Mouse (Mus musculus) MEL (cell line): Measurements from ENCODE around the gene Ston1. TPM values are rescaled to one million over a fixed set of nuclear protein-coding genes. Genes with fewer than 3 reads are reported as not detected.

Experiments used
- DNase-seq: peaks from one replicate; pipeline ENCODE4 v3.0.0; 2011; ENCODE audit warnings: low read depth, low spot score
- H3K27ac ChIP-seq: 2 replicates; pipeline ENCODE4 v1.5.1; 2012; ENCODE audit warnings: low read depth, mild to moderate bottlenecking, control low read depth, low read length, moderate library complexity; ENCODE audit not compliant: control insufficient read depth
- H3K27me3 ChIP-seq, 2 experiments: fragments of 150-350 bp in 1 of 2; sonication (generic) in 1 of 2; 2 replicates each; pipeline ENCODE4 v1.6.1; 2012; ENCODE audit warnings: low read length in 2 of 2, mild to moderate bottlenecking in 2 of 2, improper control_type of control experiment in 1 of 2, moderate library complexity in 1 of 2; ENCODE audit not compliant: insufficient read depth in 2 of 2, control insufficient read depth in 1 of 2
- H3K36me3 ChIP-seq, 2 experiments: 2 replicates each; pipeline ENCODE4 v1.6.1; 2012 to 2014; ENCODE audit warnings: low read length in 2 of 2, improper control_type of control experiment in 1 of 2, inconsistent platforms in 1 of 2, mild to moderate bottlenecking in 1 of 2; ENCODE audit not compliant: insufficient read depth in 2 of 2, control insufficient read depth in 1 of 2
- H3K4me1 ChIP-seq, 2 experiments: fragments of 150-350 bp in 1 of 2; sonication (generic) in 1 of 2; 2 replicates each; pipeline ENCODE4 v1.6.1; 2012; ENCODE audit warnings: low read length in 2 of 2, improper control_type of control experiment in 1 of 2, mild to moderate bottlenecking in 1 of 2; ENCODE audit not compliant: insufficient read depth in 2 of 2, control insufficient read depth in 1 of 2
- H3K4me3 ChIP-seq, 2 experiments: fragments of 150-350 bp in 1 of 2; sonication (generic) in 1 of 2; 2 replicates each; pipeline ENCODE4 v1.5.1; 2012; ENCODE audit warnings: low read depth in 2 of 2, low read length in 2 of 2, mild to moderate bottlenecking in 2 of 2, moderate library complexity in 2 of 2, control low read depth in 1 of 2, improper control_type of control experiment in 1 of 2; ENCODE audit not compliant: control insufficient read depth in 1 of 2, insufficient read depth in 1 of 2
- H3K79me2 ChIP-seq: 2 replicates; pipeline ENCODE4 v1.6.1; 2012; ENCODE audit warnings: mild to moderate bottlenecking, low read length, moderate library complexity; ENCODE audit not compliant: control insufficient read depth, poor library complexity, insufficient read depth
- H3K9ac ChIP-seq: 2 replicates; pipeline ENCODE4 v1.6.1; 2012; ENCODE audit warnings: low read depth, mild to moderate bottlenecking, control low read depth, low read length, moderate library complexity; ENCODE audit not compliant: control insufficient read depth, poor library complexity, severe bottlenecking
- H3K9me3 ChIP-seq: fragments of 150-350 bp; sonication (generic); replicated peaks from 2 replicates; pipeline ENCODE4 v1.6.1; 2012; ENCODE audit warnings: mild to moderate bottlenecking, low read length, improper control_type of control experiment, moderate library complexity; ENCODE audit not compliant: insufficient read depth
- CTCF ChIP-seq, 3 experiments: IDR thresholded peaks in 2 of 3; conservative IDR thresholded peaks in 1 of 3; 2 replicates each; pipeline ENCODE4 v1.5.1; 2011 to 2012; ENCODE audit warnings: low read length in 3 of 3, low read depth in 2 of 3, mild to moderate bottlenecking in 2 of 3, improper control_type of control experiment in 1 of 3, inconsistent platforms in 1 of 3, mixed read lengths in 1 of 3, moderate library complexity in 1 of 3; ENCODE audit not compliant: control insufficient read depth in 1 of 3, insufficient read depth in 1 of 3, poor library complexity in 1 of 3, severe bottlenecking in 1 of 3
- ELF1 ChIP-seq: IDR thresholded peaks from 2 replicates; pipeline ENCODE4 v1.6.1; 2014; ENCODE audit warnings: low read depth, mild to moderate bottlenecking, inconsistent platforms, low read length, improper control_type of control experiment, moderate library complexity
- EP300 ChIP-seq, 2 experiments: IDR thresholded peaks; 2 replicates each; pipeline ENCODE4 v1.6.1; 2011; ENCODE audit warnings: improper control_type of control experiment in 2 of 2, low read length in 2 of 2, low read depth in 1 of 2, mild to moderate bottlenecking in 1 of 2
- KAT2A ChIP-seq: conservative IDR thresholded peaks from 2 replicates; pipeline ENCODE4 v1.6.1; 2012; ENCODE audit warnings: low read depth, low read length, improper control_type of control experiment, inconsistent platforms
- MAZ ChIP-seq: IDR thresholded peaks from 2 replicates; pipeline ENCODE4 v1.6.1; 2012; ENCODE audit warnings: low read depth, mild to moderate bottlenecking, inconsistent platforms, low read length, improper control_type of control experiment
- NRF1 ChIP-seq: IDR thresholded peaks from 2 replicates; pipeline ENCODE4 v1.6.1; 2014; ENCODE audit warnings: low read depth, mild to moderate bottlenecking, inconsistent platforms, low read length, improper control_type of control experiment, moderate library complexity; ENCODE audit not compliant: poor library complexity, insufficient read depth, severe bottlenecking
- POLR2AphosphoS2 ChIP-seq: IDR thresholded peaks from 2 replicates; pipeline ENCODE4 v1.6.1; 2011; ENCODE audit warnings: low read length, improper control_type of control experiment
- RAD21 ChIP-seq: IDR thresholded peaks from 2 replicates; pipeline ENCODE4 v1.6.1; 2011; ENCODE audit warnings: mild to moderate bottlenecking, low read depth, low read length, improper control_type of control experiment
- RCOR1 ChIP-seq: IDR thresholded peaks from 2 replicates; pipeline ENCODE4 v1.6.1; 2012; ENCODE audit warnings: low read depth, mild to moderate bottlenecking, inconsistent platforms, low read length, improper control_type of control experiment
- SMC3 ChIP-seq: IDR thresholded peaks from 2 replicates; pipeline ENCODE4 v1.6.1; 2011; ENCODE audit warnings: low read depth, low read length, improper control_type of control experiment
- TAL1 ChIP-seq: IDR thresholded peaks from 2 replicates; pipeline ENCODE4 v1.6.1; 2012; ENCODE audit warnings: mild to moderate bottlenecking, inconsistent platforms, low read length, moderate library complexity, mixed read lengths
- TBP ChIP-seq: IDR thresholded peaks from 2 replicates; pipeline ENCODE4 v1.8.0; 2011; ENCODE audit warnings: low read depth, low read length, improper control_type of control experiment
- USF1 ChIP-seq: IDR thresholded peaks from 2 replicates; pipeline ENCODE4 v1.6.1; 2014; ENCODE audit warnings: low read depth, mild to moderate bottlenecking, inconsistent platforms, low read length, improper control_type of control experiment, moderate library complexity
- ZC3H11A ChIP-seq: IDR thresholded peaks from 2 replicates; pipeline ENCODE4 v1.6.1; 2012; ENCODE audit warnings: low read depth, mild to moderate bottlenecking, inconsistent platforms, low read length, improper control_type of control experiment
- ZMIZ1 ChIP-seq: IDR thresholded peaks from 2 replicates; pipeline ENCODE4 v1.6.1; 2012; ENCODE audit warnings: low read depth, mild to moderate bottlenecking, inconsistent platforms, low read length, improper control_type of control experiment, moderate library complexity
- ZNF384 ChIP-seq: IDR thresholded peaks from 2 replicates; pipeline ENCODE4 v1.6.1; 2012; ENCODE audit warnings: low read depth, mild to moderate bottlenecking, inconsistent platforms, low read length, improper control_type of control experiment
- polyA plus RNA-seq, 2 experiments: library from polyadenylated mRNA; stranded (reverse) in 1 of 2; unstranded in 1 of 2; fragments of >175 nt in 1 of 2; fragments of >200 nt in 1 of 2; gene quantifications; 2 replicates each; pipeline versions ENCODE4 v1.2.1 to v1.2.4; 2012; ENCODE audit warnings: low replicate concordance in 2 of 2, low read depth in 1 of 2; ENCODE audit not compliant: insufficient read length in 2 of 2, insufficient read depth in 1 of 2, missing spikeins in 1 of 2
- total RNA-seq: library from RNA; depleted of rRNA; stranded (reverse); fragments of 300-350 nt; gene quantifications from 2 replicates; pipeline ENCODE4 v1.2.3, GENCODE M21; 2012

Ston1 gene
- total and polyA plus RNA-seq, 3 experiments = 0.39 to 4.9 TPM; not detected in 1

DNA sequence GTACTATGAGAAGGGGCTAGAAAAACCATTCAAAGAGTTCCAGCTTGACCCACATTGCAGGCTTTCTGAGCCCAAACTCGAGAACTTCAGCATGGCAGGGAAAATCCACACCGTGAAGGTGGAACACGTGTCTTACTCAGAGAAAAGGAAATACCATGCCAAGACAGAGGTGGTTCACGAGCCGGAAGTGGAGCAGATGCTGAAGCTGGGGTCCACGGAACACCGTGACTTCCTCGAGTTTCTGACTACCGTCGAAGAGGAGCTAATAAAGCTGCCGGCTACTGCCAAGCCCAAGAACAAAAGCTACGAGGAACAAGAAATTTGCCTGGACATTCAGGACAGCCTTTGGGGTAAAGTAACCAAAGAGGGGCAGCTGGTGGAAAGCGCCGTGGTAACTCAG, 38.6 kb downstream of the Ston1 start:
- TF ChIP-seq MAZ (no peak), NRF1 (no peak), KAT2A (no peak), EP300 (IDR thresholded peaks at IDR 0.05; ENCODE audit: low read depth in 1 of 2, low read length in 2 of 2) (no peak), ELF1 (no peak), ZNF384 (no peak)

DNA sequence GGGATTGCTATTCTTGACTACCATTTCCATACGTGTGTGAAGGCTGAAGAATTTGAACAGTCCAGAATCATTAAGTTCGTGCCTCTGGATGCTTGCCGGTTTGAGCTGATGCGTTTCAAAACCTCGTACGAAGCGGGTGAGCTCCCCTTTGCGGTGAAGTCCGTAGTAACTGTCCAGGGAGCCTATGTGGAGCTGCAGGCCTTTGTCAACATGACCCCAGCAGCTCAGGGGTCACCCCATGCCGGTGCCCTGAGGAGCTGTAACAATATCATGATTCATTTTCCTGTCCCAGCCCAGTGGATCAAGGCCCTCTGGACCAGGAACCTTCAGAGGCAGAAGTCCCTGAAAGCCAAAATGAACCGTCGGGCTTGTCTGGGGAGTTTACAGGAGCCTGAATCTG, 39.1 kb downstream of the Ston1 start:
- TF ChIP-seq POLR2AphosphoS2 = no peak
- TF ChIP-seq TBP = no peak
- TF ChIP-seq KAT2A = no peak
- TF ChIP-seq ZMIZ1 = no peak
- no peak for TF ChIP-seq USF1
- no peak for DNase-seq
- no peak overlapping the region for H3K27ac ChIP-seq

More for the DNA sequence above, 38.6 kb downstream of the Ston1 start:
- H3K79me2 ChIP-seq = no peaks in the 10 kb centered on the region
- H3K9me3 ChIP-seq = no peaks in the 10 kb centered on the region
- no peaks in the 10 kb centered on the region for H3K4me1 ChIP-seq
- DNase-seq = no peak
- H3K4me3 ChIP-seq = no peak overlapping the region
- no peak overlapping the region for H3K27ac ChIP-seq
- no peak overlapping the region for H3K9ac ChIP-seq
- H3K27me3 ChIP-seq = no peaks in the 10 kb centered on the region
- H3K36me3 ChIP-seq = no peaks in the 10 kb centered on the region; a peak in 1 of 4 replicates

GRCm38 (mm10) chr17:88641012-88641411, 43.5 kb downstream of the Ston1 start:
- H3K36me3 ChIP-seq = no peaks in the 10 kb centered on the region; a peak in 1 of 4 replicates
- TF ChIP-seq SMC3 = peak; percentile 85
- no peak for TF ChIP-seq RCOR1
- TF ChIP-seq TAL1 = no peak
- TF ChIP-seq CTCF (IDR thresholded peaks at IDR 0.05 in 2 of 3, conservative IDR thresholded peaks at IDR 0.05 in 1 of 3; ENCODE audit: control insufficient read depth in 1 of 3, insufficient read depth in 1 of 3, low read depth in 2 of 3, low read length in 3 of 3, poor library complexity in 1 of 3, severe bottlenecking in 1 of 3) = peak; percentile 54 to 90 (median 82)
- TF ChIP-seq RAD21 = peak; percentile 91
- peak; percentile 77 for TF ChIP-seq ZC3H11A
- TF ChIP-seq, all 39 proteins: peak for 4
- DNase-seq = peak; percentile 69
- Histone ChIP-seq H3K4me3 (no peak overlapping the region), H3K79me2 (no peaks in the 10 kb centered on the region), H3K9ac (no peak overlapping the region), H3K27ac (no peak overlapping the region), H3K4me1 (no peaks in the 10 kb centered on the region), H3K27me3 (no peaks in the 10 kb centered on the region), H3K9me3 (no peaks in the 10 kb centered on the region)

More for the DNA sequence above, 39.1 kb downstream of the Ston1 start:
- H3K9ac ChIP-seq = no peak overlapping the region
- H3K4me1 ChIP-seq = no peaks in the 10 kb centered on the region
- no peaks in the 10 kb centered on the region for H3K79me2 ChIP-seq
- H3K36me3 ChIP-seq = no peaks in the 10 kb centered on the region; a peak in 1 of 4 replicates
- H3K9me3 ChIP-seq = no peaks in the 10 kb centered on the region
- no peak overlapping the region for H3K4me3 ChIP-seq
- no peaks in the 10 kb centered on the region for H3K27me3 ChIP-seq
